Mouse (Mus musculus) CH12.LX (cell line): ENCODE measurements around the gene Gdap1l1.

Experiments used
- CTCF ChIP-seq, 2 experiments: IDR thresholded peaks in 1 of 2; conservative IDR thresholded peaks in 1 of 2; 2 replicates each; pipeline ENCODE4 v1.5.1; 2011 to 2012; ENCODE audit warnings: low read depth in 2 of 2, low read length in 2 of 2, improper control_type of control experiment in 1 of 2, inconsistent platforms in 1 of 2, mild to moderate bottlenecking in 1 of 2, moderate library complexity in 1 of 2
- EP300 ChIP-seq: IDR thresholded peaks from 2 replicates; pipeline ENCODE4 v1.6.1; 2011; ENCODE audit warnings: low read length, improper control_type of control experiment
- GABPA ChIP-seq: IDR thresholded peaks from 2 replicates; pipeline ENCODE4 v1.6.1; 2012; ENCODE audit warnings: low read depth, low read length, improper control_type of control experiment, inconsistent platforms; ENCODE audit not compliant: insufficient replicate concordance
- JUN ChIP-seq: IDR thresholded peaks from 2 replicates; pipeline ENCODE4 v1.6.1; 2011; ENCODE audit warnings: low read depth, mild to moderate bottlenecking, low read length, improper control_type of control experiment, moderate library complexity; ENCODE audit not compliant: insufficient read depth
- KAT2A ChIP-seq: IDR thresholded peaks from 2 replicates; pipeline ENCODE4 v1.6.1; 2012; ENCODE audit warnings: low read length, improper control_type of control experiment, inconsistent platforms; ENCODE audit not compliant: insufficient replicate concordance
- MAFK ChIP-seq: IDR thresholded peaks from 2 replicates; pipeline ENCODE4 v1.6.1; 2011; ENCODE audit warnings: low read length, improper control_type of control experiment; ENCODE audit not compliant: insufficient replicate concordance
- MAZ ChIP-seq: IDR thresholded peaks from 2 replicates; pipeline ENCODE4 v1.6.1; 2012; ENCODE audit warnings: low read depth, mild to moderate bottlenecking, inconsistent platforms, low read length, improper control_type of control experiment, moderate library complexity
- MEF2A ChIP-seq: IDR thresholded peaks from 2 replicates; pipeline ENCODE4 v1.6.1; 2014; ENCODE audit warnings: low read depth, mild to moderate bottlenecking, inconsistent platforms, low read length, improper control_type of control experiment, borderline replicate concordance
- POLR2A ChIP-seq: IDR thresholded peaks from 2 replicates; pipeline ENCODE4 v1.6.1; 2011; ENCODE audit warnings: low read depth, mild to moderate bottlenecking, improper control_type of control experiment, low read length
- RAD21 ChIP-seq: IDR thresholded peaks from 2 replicates; pipeline ENCODE4 v1.6.1; 2011; ENCODE audit warnings: low read depth, mild to moderate bottlenecking, low read length, improper control_type of control experiment, moderate library complexity
- RCOR1 ChIP-seq: conservative IDR thresholded peaks from 2 replicates; pipeline ENCODE4 v1.6.1; 2012; ENCODE audit warnings: low read depth, mild to moderate bottlenecking, inconsistent platforms, low read length, improper control_type of control experiment
- UBTF ChIP-seq: IDR thresholded peaks from 2 replicates; pipeline ENCODE4 v1.6.1; 2012; ENCODE audit warnings: low read depth, mild to moderate bottlenecking, inconsistent platforms, low read length, improper control_type of control experiment, moderate library complexity
- USF1 ChIP-seq: IDR thresholded peaks from 2 replicates; pipeline ENCODE4 v1.6.1; 2014; ENCODE audit warnings: low read depth, mild to moderate bottlenecking, inconsistent platforms, low read length, improper control_type of control experiment
- ZNF384 ChIP-seq: IDR thresholded peaks from 2 replicates; pipeline ENCODE4 v1.6.1; 2012; ENCODE audit warnings: low read depth, low read length, improper control_type of control experiment, inconsistent platforms

GRCm38 (mm10) chr2:163491351-163491750 is 53.1 kb downstream of the Gdap1l1 start:
- no peak for TF ChIP-seq JUN
- no peak for TF ChIP-seq MAFK
- no peak for TF ChIP-seq CTCF (conservative IDR thresholded peaks at IDR 0.05 in 1 of 2, IDR thresholded peaks at IDR 0.05 in 1 of 2; ENCODE audit: low read depth in 2 of 2, low read length in 2 of 2)
- no peak for TF ChIP-seq EP300
- no peak for TF ChIP-seq GABPA
- TF ChIP-seq ZNF384 = no peak
- no peak for TF ChIP-seq KAT2A
- TF ChIP-seq UBTF = no peak
- TF ChIP-seq MAZ = no peak
- TF ChIP-seq USF1 = no peak
- TF ChIP-seq RCOR1 = no peak
- no peak for TF ChIP-seq MEF2A
- no peak for TF ChIP-seq POLR2A
- TF ChIP-seq RAD21 = no peak
